Mouse (Mus musculus) E14TG2a.4 (cell line): ENCODE results near the gene Nos1ap.

Experiments
- CTCF ChIP-seq: conservative IDR thresholded peaks from 2 replicates; pipeline ENCODE4 v1.5.1; 2014; ENCODE audit warnings: low read length
- NANOG ChIP-seq: IDR thresholded peaks from 2 replicates; pipeline ENCODE4 v1.6.1; 2014; ENCODE audit warnings: borderline replicate concordance, low read length, mixed read lengths
- POU5F1 ChIP-seq: IDR thresholded peaks from 2 replicates; pipeline ENCODE4 v1.6.1; 2014; ENCODE audit warnings: low read length, borderline replicate concordance

- TF ChIP-seq CTCF (no peak), POU5F1 (no peak), NANOG (no peak)
Observed at GRCm38 (mm10) chr1:170293257-170293656, 296.4 kb downstream of the Nos1ap start.
